Mouse (Mus musculus) kidney, adult 2 months (tissue): ENCODE data around the gene Ndufc1. TPM values are rescaled to one million over a fixed set of nuclear protein-coding genes. Genes with fewer than 3 reads are reported as not detected.
"Not testable (repeated sequence)": the region's sequence is repeated elsewhere in the genome, so short reads cannot be mapped to it uniquely, and the experiment has no call there.

ENCODE experiments used
- DNase-seq: peaks from one replicate; pipeline ENCODE4 v3.0.0; 2021
- H3K27ac ChIP-seq: fragments of 200-500 bp; 2 replicates; pipeline ENCODE4 v1.5.1; 2012; ENCODE audit warnings: low read depth, low read length, control low read depth, inconsistent platforms; ENCODE audit not compliant: insufficient read depth
- H3K27me3 ChIP-seq: fragments of 200-500 bp; replicated peaks from 2 replicates; pipeline ENCODE4 v1.6.1; 2012; ENCODE audit warnings: mild to moderate bottlenecking, moderate library complexity, low read length, inconsistent platforms; ENCODE audit not compliant: control insufficient read depth, insufficient read depth
- H3K36me3 ChIP-seq: fragments of 200-500 bp; 2 replicates; pipeline ENCODE4 v1.6.1; 2012; ENCODE audit warnings: mild to moderate bottlenecking, moderate library complexity, low read length, inconsistent platforms; ENCODE audit not compliant: control insufficient read depth, insufficient read depth
- H3K4me1 ChIP-seq: fragments of 200-500 bp; 2 replicates; pipeline ENCODE4 v1.6.1; 2011; ENCODE audit warnings: low read length; ENCODE audit not compliant: control insufficient read depth, insufficient read depth
- H3K4me3 ChIP-seq: fragments of 200-500 bp; 2 replicates; pipeline ENCODE4 v1.5.1; 2011; ENCODE audit warnings: mild to moderate bottlenecking, low read depth, low read length, control low read depth; ENCODE audit not compliant: insufficient read depth
- CTCF ChIP-seq: fragments of 200-500 bp; conservative IDR thresholded peaks from 2 replicates; pipeline ENCODE4 v1.5.1; 2011; ENCODE audit warnings: low read depth, mild to moderate bottlenecking, control low read depth, low read length, moderate library complexity, mixed read lengths; ENCODE audit not compliant: insufficient read depth, insufficient read length
- POLR2A ChIP-seq: fragments of 200-500 bp; IDR thresholded peaks from one replicate; pipeline ENCODE4 v1.6.1; 2011; ENCODE audit warnings: low read depth, low read length, control low read depth
- WGBS: fragments of 180-500 bp; shearing (Covaris S2); methylation state at CpG from one replicate; pipeline ENCODE4 v1.1.7; 2018; 5-methylcytosine and 5-hydroxymethylcytosine counted together
- polyA plus RNA-seq: library from polyadenylated mRNA; depleted of rRNA; stranded (reverse); fragments of >200 nt; gene quantifications from 2 replicates; pipeline ENCODE4 v1.2.3, GENCODE M21; 2012

Ndufc1 gene
- polyA plus RNA-seq, 1 experiment, result 461 TPM

DNA sequence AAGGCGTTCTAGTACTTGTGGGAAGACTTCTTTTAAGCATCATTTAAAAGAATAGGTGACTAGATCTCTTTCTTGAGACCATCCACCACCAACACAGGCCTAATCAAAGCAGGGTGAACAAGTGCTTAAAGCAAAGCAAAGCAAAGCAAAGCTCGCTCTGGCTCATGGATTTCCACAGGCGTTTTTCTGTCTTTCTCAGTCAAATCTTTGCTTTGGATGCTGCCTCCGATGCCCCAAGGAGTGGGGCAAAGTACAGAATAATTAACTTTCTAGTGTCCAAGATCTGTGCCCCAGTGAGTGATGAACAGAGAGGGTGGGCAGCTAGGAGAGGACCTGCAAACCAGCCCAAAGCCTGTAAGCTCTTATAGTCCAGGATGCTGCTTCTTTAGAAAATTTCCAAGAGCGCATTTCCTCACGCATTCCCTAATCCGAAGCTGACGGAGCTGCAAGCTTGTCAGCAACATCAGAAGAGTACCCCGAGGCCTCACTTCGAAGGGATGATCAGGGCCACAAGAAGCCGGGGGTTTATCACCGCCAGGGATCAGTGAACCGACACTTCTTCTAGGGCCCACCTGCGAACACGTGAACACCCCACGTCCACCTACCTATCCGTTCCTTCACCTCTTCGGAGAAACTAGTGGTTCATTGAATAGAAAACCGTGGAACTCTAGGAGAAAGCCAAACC lies 13.2 kb downstream of the Ndufc1 start:
- WGBS, result 60% methylated on average over 19 of the region's 19 CpGs
- Histone ChIP-seq H3K27me3 (no peaks in the 10 kb centered on the region), H3K4me1 (no peaks in the 10 kb centered on the region), H3K27ac (no peak overlapping the region), H3K4me3 (no peak overlapping the region), H3K36me3 (no peaks in the 10 kb centered on the region)
- TF ChIP-seq POLR2A (no peak), CTCF (no peak)
- DNase-seq, result no peak

DNA sequence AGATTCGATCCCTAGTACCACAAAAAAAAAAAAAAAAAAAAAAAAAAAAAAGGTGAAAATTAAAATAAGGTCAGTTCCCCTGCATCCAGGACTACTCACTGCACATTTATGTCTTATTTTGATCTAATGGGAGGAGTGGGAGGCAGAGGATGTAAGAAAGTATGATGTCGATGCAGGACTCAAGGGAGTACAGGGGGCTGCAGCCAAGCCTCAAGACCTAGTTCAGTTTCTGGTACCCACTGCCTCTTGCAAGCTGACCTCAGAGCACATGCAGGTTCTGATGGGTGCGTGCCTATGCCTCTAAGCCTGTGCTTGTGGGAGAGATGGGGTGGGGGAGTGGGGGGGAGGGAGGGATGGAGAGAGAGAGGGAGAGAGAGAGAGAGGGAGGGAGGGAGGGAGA lies 13.9 kb downstream of the Ndufc1 start:
- no peak for DNase-seq
- H3K36me3 ChIP-seq, result no peaks in the 10 kb centered on the region
- no peak overlapping the region for H3K27ac ChIP-seq
- H3K4me1 ChIP-seq, result no peaks in the 10 kb centered on the region
- no peaks in the 10 kb centered on the region for H3K27me3 ChIP-seq
- WGBS, result 85% methylated on average over 3 of the region's 3 CpGs
- no peak for TF ChIP-seq CTCF
- TF ChIP-seq POLR2A, result no peak
- no peak overlapping the region for H3K4me3 ChIP-seq

DNA sequence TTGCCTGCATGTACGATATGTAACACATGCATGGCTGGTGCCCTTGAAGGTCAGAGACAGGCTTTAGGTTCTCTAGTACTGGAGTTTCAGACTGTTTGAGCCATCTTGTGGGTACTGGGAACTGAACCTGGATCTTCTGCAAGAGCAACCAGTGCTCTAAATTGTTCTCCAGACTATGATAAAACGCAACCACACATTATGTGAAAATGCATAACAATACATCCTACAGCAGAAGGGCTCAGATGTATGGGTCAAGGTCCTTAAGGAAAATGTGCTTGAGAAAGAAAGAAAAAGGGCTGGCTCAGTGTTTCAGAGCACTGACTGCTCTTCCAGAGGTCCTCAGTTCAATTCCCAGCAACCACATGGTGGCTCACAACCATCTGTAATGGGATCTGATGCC lies 15.1 kb downstream of the Ndufc1 start:
- WGBS, result 98% methylated on average over 2 of the region's 2 CpGs
- no peaks in the 10 kb centered on the region for H3K4me1 ChIP-seq
- DNase-seq, result no peak
- no peaks in the 10 kb centered on the region for H3K36me3 ChIP-seq
- TF ChIP-seq POLR2A, result no peak
- no peak for TF ChIP-seq CTCF
- no peak overlapping the region for H3K4me3 ChIP-seq
- no peak overlapping the region for H3K27ac ChIP-seq
- H3K27me3 ChIP-seq, result no peaks in the 10 kb centered on the region

DNA sequence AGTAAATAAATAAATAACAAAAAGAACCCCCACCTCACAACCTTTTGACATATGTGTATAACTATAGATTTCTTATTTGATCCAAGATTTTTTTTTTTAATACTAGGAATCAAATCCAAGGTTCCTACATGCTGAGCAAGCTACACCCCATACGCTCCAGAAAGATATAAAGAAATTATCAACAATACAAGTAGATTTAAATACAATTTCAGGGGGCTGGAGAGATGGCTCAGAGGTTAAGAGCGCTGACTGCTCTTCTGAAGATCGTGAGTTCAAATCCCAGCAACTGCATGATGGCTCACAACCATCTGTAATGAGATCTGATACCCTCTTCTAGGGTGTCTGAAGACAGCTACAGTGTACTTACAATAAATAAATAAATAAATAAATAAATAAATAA lies 15.8 kb downstream of the Ndufc1 start:
- not testable (repeated sequence) for H3K27me3 ChIP-seq, H3K4me1 ChIP-seq, H3K36me3 ChIP-seq, H3K27ac ChIP-seq, DNase-seq, H3K4me3 ChIP-seq
- 97% methylated on average over 3 of the region's 3 CpGs for WGBS

DNA sequence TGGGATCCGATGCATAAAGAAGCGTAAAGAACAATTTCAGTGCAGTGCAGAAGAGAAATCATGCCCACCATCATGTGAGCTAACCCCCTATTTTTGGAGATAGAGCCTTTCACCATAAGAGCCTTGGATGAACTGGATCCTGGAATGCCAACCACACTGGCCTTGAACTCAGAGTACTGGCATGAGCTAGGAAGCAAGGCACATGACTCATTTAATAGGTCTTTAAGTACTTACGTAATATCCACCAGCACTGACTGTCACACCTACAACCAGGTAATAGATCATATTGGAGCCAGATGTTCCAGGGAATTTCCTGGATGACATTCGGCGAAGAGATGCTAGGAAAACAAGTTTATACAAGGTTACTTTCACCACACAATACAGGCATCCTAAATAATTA lies 17.2 kb downstream of the Ndufc1 start:
- TF ChIP-seq POLR2A (no peak), CTCF (no peak)
- Histone ChIP-seq H3K36me3 (no peaks in the 10 kb centered on the region), H3K27me3 (no peaks in the 10 kb centered on the region), H3K4me3 (no peak overlapping the region), H3K4me1 (no peaks in the 10 kb centered on the region; the same call in 1 of the 2 replicates), H3K27ac (no peak overlapping the region)
- 96% methylated on average over 5 of the region's 5 CpGs for WGBS
- no peak for DNase-seq

DNA sequence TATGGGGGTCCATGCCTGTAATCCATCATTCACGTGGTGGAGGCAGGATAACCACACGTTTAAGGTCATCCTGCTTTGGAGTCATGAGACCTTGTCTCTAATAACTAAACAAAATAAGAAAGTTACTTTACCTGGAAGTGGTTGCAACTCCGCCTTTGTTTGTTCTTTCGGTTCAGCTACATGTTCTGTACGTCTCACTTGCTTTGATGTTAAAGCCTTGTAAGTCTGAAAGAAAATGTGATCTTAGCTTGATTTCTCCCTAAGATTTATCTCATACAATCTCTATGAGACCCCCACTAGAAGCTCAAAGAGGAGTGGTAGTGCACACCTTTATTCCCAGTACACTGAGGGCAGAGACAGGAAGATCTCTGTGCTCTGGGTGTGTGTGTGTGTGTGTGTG lies 17.7 kb downstream of the Ndufc1 start:
- 89% methylated on average over 5 of the region's 5 CpGs for WGBS
- no peaks in the 10 kb centered on the region for H3K27me3 ChIP-seq
- DNase-seq, result no peak
- H3K4me3 ChIP-seq, result no peak overlapping the region
- H3K27ac ChIP-seq, result no peak overlapping the region
- H3K36me3 ChIP-seq, result no peaks in the 10 kb centered on the region
- no peaks in the 10 kb centered on the region; the same call in 1 of the 2 replicates for H3K4me1 ChIP-seq
- TF ChIP-seq CTCF (no peak), POLR2A (no peak)

DNA sequence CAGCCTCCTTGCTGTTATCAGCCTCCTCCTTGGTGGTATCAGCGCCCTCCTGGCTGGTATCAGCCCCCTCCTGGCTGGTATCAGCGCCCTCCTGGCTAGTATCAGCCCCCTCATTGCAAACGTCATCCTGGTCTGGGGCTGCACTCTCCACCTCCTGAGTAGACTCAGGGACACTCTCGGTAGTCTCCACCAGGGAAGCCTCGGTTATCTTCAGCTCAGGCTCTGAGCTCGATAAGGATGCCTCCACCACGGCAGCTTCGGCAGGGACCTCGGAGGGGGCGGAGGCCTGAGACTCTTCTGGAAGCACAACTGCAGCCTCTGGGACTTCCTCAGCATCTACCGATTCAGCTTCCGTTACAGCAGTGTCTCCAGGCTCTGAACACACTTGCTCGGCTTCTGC lies 19.9 kb downstream of the Ndufc1 start:
- TF ChIP-seq CTCF, result no peak
- no peak for TF ChIP-seq POLR2A
- Histone ChIP-seq H3K27ac (no peak overlapping the region), H3K4me1 (no peaks in the 10 kb centered on the region; the same call in 1 of the 2 replicates), H3K4me3 (no peak overlapping the region), H3K27me3 (no peaks in the 10 kb centered on the region), H3K36me3 (no peaks in the 10 kb centered on the region)
- no peak for DNase-seq
- 29% methylated on average over 13 of the region's 13 CpGs for WGBS

DNA sequence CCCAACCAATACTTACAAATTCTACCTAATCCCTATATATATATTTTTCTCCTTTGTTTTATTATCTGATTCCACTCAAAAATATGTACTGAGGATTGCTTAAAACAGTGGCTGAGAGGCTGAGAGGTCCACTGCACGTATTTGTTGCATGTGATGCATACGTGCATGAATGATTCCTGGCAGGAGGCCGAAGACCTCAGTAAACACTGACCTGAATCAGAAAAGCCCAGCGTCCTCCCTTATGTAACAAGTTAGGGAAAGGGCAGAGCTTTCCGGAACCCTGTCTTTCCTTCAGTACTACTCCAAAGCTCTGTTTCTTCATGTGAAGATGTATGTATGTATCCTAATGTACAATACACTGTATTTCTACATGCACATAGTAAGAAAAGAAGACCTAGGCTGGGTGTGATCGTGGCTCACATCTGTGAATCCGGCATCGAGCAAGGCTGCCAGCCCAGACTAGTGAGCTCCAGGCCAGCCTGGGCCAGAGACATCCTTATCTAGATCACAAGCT lies 20.9 kb downstream of the Ndufc1 start:
- peak; percentile 64 for DNase-seq
- WGBS, result 47% methylated on average over 8 of the region's 8 CpGs
- TF ChIP-seq CTCF (no peak), POLR2A (no peak)
- H3K36me3 ChIP-seq, result no peaks in the 10 kb centered on the region
- H3K27ac ChIP-seq, result no peak overlapping the region
- no peaks in the 10 kb centered on the region; the same call in 1 of the 2 replicates for H3K4me1 ChIP-seq
- H3K27me3 ChIP-seq, result no peaks in the 10 kb centered on the region
- no peak overlapping the region for H3K4me3 ChIP-seq
